ENCODE assay signal across 8 mouse cellular contexts in genomic region chr5:90951475-90951874, GRCm38 (mm10). TPM values are rescaled to one million over a fixed set of nuclear protein-coding genes. Genes with fewer than 3 reads are reported as not detected.
DNase-seq lines count a peak whose midpoint lies in the region; ATAC-seq and TF ChIP-seq lines count a peak whose summit lies in the region.

No protein-coding gene starts in this region.

- no peaks in the 10 kb centered on the region for H3K4me1 ChIP-seq in heart, embryonic 10.5 days
- no peaks in the 10 kb centered on the region for H3K4me1 ChIP-seq in hindbrain, embryonic 12.5 days
- no peaks in the 10 kb centered on the region for H3K4me1 ChIP-seq in neural tube, embryonic 13.5 days (replicated peaks)

- 0 out of 2 replicates have a peak, but pooled peaks cover 3% of the 10 kb centered on the region for H3K36me3 ChIP-seq in heart, embryonic 10.5 days
- peaks cover 4% of the 10 kb centered on the region; the same call in 1 of the 2 replicates for H3K36me3 ChIP-seq in hindbrain, embryonic 12.5 days
- H3K36me3 ChIP-seq in neural tube, embryonic 13.5 days: peaks cover 18% of the 10 kb centered on the region

- H3K9me3 ChIP-seq in heart, embryonic 10.5 days: no peaks in the 10 kb centered on the region
- no peaks in the 10 kb centered on the region for H3K9me3 ChIP-seq in hindbrain, embryonic 12.5 days (replicated peaks)
- no peaks in the 10 kb centered on the region for H3K9me3 ChIP-seq in neural tube, embryonic 13.5 days

- H3K27me3 ChIP-seq in heart, embryonic 10.5 days (ENCODE audit: insufficient read depth, poor library complexity, severe bottlenecking): no peaks in the 10 kb centered on the region
- H3K27me3 ChIP-seq in hindbrain, embryonic 12.5 days: no peaks in the 10 kb centered on the region
- no peaks in the 10 kb centered on the region for H3K27me3 ChIP-seq in neural tube, embryonic 13.5 days

- ATAC-seq in hindbrain, embryonic 12.5 days (ENCODE audit: low FRiP score): peak; percentile 56
- peak; percentile 71 for ATAC-seq in neural tube, embryonic 13.5 days (ENCODE audit: low read depth)

- no peak overlapping the region for H3K9ac ChIP-seq in hindbrain, embryonic 12.5 days
- H3K9ac ChIP-seq in neural tube, embryonic 13.5 days: no peak overlapping the region

- TF ChIP-seq POLR2A in brain, embryonic 14.5 days (IDR thresholded peaks at IDR 0.05; ENCODE audit: borderline replicate concordance, extremely low read depth, insufficient read depth, insufficient read length, poor library complexity, severe bottlenecking): no peak

- no peak overlapping the region for H3K4me3 ChIP-seq in heart, embryonic 10.5 days
- no peak overlapping the region for H3K4me3 ChIP-seq in hindbrain, embryonic 12.5 days
- no peak overlapping the region for H3K4me3 ChIP-seq in left cerebral cortex, adult 2 months
- no peak overlapping the region for H3K4me3 ChIP-seq in neural tube, embryonic 13.5 days

- no peak overlapping the region for H3K4me2 ChIP-seq in hindbrain, embryonic 12.5 days (replicated peaks)
- no peak overlapping the region for H3K4me2 ChIP-seq in neural tube, embryonic 13.5 days

- peak; percentile 16 for DNase-seq in heart, adult 8-10 months (ENCODE audit: low spot score)
- no peak for DNase-seq in heart, embryonic 10.5 days (ENCODE audit: low spot score)
- peak; percentile 15 for DNase-seq in CD4-positive helper T cell, adult 2 months (ENCODE audit: low read depth, low spot score)
- DNase-seq in brain, embryonic 14.5 days (ENCODE audit: low read depth): peak; percentile 69
- peak; percentile 30 to 47 for DNase-seq in left cerebral cortex, adult 2 months (ENCODE audit: extremely low spot score in 1 of 2, low spot score in 2 of 2)
- DNase-seq in urinary bladder, adult 18-20 months (ENCODE audit: low spot score in 2 of 2): no peak

- no peak overlapping the region for H3K27ac ChIP-seq in heart, embryonic 10.5 days
- H3K27ac ChIP-seq in hindbrain, embryonic 12.5 days: no peak overlapping the region
- H3K27ac ChIP-seq in left cerebral cortex, adult 2 months: no peak overlapping the region
- H3K27ac ChIP-seq in neural tube, embryonic 13.5 days (replicated peaks): no peak overlapping the region

- intact Hi-C loops in left cerebral cortex, adult 2 months (cut with DNase I): loop anchor here (1.0 to 5.0 kb wide), 4 partner anchors 357 to 1051 kb away; no protein-coding TSS in a partner anchor

- peak; percentile 65; the same call in 1 of the 2 replicates for TF ChIP-seq CTCF in brain, embryonic 14.5 days (IDR thresholded peaks at IDR 0.05; ENCODE audit: borderline replicate concordance, extremely low read depth, insufficient read depth, insufficient read length)
- peak; percentile 93 for TF ChIP-seq CTCF in left cerebral cortex, adult 2 months (IDR thresholded peaks at IDR 0.05)

- WGBS in heart, embryonic 10.5 days: 45% methylated on average over 2 of the region's 2 CpGs
- WGBS in hindbrain, embryonic 12.5 days: 42% methylated on average over 2 of the region's 2 CpGs
- 42% methylated on average over 2 of the region's 2 CpGs for whole genome bisulfite sequencing in neural tube, embryonic 13.5 days

RNA-seq across cellular contexts. Expression of gene Mthfd2l, which starts 20.6 kb away (rescaled TPM):
- 1 to 10 TPM; 6.8 to 8.8 (median 7.9) TPM for total RNA-seq in heart, adult 8-10 months (2022)
- polyA plus RNA-seq in heart, embryonic 10.5 days (2016; fragmentation: Nextera tagmentation; extraction: Ambion mirVana): 28.1 and 34.1 TPM in 2 replicates
- 64.9 and 81.9 TPM in 2 replicates for polyA plus RNA-seq in brain, embryonic 14.5 days (2012; rRNA removed)
- polyA plus RNA-seq in hindbrain, embryonic 12.5 days (2016; fragmentation: Nextera tagmentation; extraction: Ambion mirVana): 91.6 and 94.2 TPM in 2 replicates
- 10 to 100 TPM; 17.0 to 17.1 TPM for total RNA-seq in left cerebral cortex, adult 2 months (2021)
- polyA plus RNA-seq in neural tube, embryonic 13.5 days (2015; fragmentation: Nextera tagmentation; extraction: Ambion mirVana): 97.4 and 98.2 TPM in 2 replicates

RNA-seq across cellular contexts. Expression of gene Cxcl2, which starts 47.8 kb away (rescaled TPM):
- total RNA-seq in heart, adult 8-10 months (2022): 1 to 10 TPM in 1 of 4 experiments, not detected in 3; 2.3 TPM
- polyA plus RNA-seq in heart, embryonic 10.5 days (2016; fragmentation: Nextera tagmentation; extraction: Ambion mirVana): not detected in 2 replicates
- not detected in 2 replicates for polyA plus RNA-seq in brain, embryonic 14.5 days (2012; rRNA removed)
- polyA plus RNA-seq in hindbrain, embryonic 12.5 days (2016; fragmentation: Nextera tagmentation; extraction: Ambion mirVana): not detected in 2 replicates
- not detected for total RNA-seq in left cerebral cortex, adult 2 months (2021)
- not detected in 2 replicates for polyA plus RNA-seq in neural tube, embryonic 13.5 days (2015; fragmentation: Nextera tagmentation; extraction: Ambion mirVana)

Comparison
In these comparisons a context has a peak if more than half of its experiments do, and no peak if none do; other contexts are left out.
1. DNase-seq: peak in heart, adult 8-10 months (single experiment), CD4-positive helper T cell, adult 2 months (single experiment), brain, embryonic 14.5 days (single experiment) and left cerebral cortex, adult 2 months (2 of 2); none in heart, embryonic 10.5 days (single experiment) and urinary bladder, adult 18-20 months (0 of 2).